Mouse (Mus musculus): ENCODE results near the gene Gcsh. TPM values are rescaled to one million over a fixed set of nuclear protein-coding genes. Genes with fewer than 3 reads are reported as not detected.

The Gcsh gene
- total and polyA plus RNA-seq, 3 experiments, result 9.3 to 50.3 (median 20.2) TPM

DNA sequence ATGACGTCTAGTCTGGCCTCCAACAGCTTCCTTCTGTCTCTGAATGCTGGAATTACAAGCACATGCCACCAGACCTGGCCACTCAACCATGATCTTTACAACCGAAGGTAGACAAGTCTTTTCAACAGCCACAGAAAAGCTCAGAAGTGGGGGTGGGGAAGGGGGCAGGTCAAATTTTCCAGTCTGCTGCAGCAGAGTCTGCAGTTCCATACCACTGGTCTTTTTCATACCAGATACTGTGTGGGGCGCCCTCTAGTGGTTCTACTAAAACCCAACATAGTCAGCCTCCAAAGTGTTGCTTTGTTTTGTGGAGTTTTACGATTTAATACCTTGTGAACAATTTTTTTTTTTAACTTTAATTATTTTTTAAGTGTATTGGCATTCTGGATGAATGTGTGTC, 13.2 kb downstream of the Gcsh start:
- Histone ChIP-seq H3K4me1 (ENCODE audit: insufficient read depth, low read depth, low read length) (peaks cover 21% of the 10 kb centered on the region), H3K27me3 (ENCODE audit: insufficient read depth, low read length) (peaks cover 2% of the 10 kb centered on the region), H3K36me3 (replicated peaks) (peaks cover 35% of the 10 kb centered on the region), H3K4me3 (ENCODE audit: low read depth, low read length) (no peak overlapping the region; the same call in 1 of the 2 replicates), H3K9me3 (replicated peaks) (no peaks in the 10 kb centered on the region)
- DNase-seq (ENCODE audit: low spot score) (peak; percentile 28), ATAC-seq (ENCODE audit: extremely low read depth, insufficient number of reproducible peaks, low FRiP score, poor library complexity, severe bottlenecking) (no peak)
- TF ChIP-seq CTCF (IDR thresholded peaks at IDR 0.05; ENCODE audit: low read depth, low read length), result peak; percentile 58
- no peak for TF ChIP-seq TAL1 (conservative IDR thresholded peaks at IDR 0.05; ENCODE audit: low read depth, low read length)

DNA sequence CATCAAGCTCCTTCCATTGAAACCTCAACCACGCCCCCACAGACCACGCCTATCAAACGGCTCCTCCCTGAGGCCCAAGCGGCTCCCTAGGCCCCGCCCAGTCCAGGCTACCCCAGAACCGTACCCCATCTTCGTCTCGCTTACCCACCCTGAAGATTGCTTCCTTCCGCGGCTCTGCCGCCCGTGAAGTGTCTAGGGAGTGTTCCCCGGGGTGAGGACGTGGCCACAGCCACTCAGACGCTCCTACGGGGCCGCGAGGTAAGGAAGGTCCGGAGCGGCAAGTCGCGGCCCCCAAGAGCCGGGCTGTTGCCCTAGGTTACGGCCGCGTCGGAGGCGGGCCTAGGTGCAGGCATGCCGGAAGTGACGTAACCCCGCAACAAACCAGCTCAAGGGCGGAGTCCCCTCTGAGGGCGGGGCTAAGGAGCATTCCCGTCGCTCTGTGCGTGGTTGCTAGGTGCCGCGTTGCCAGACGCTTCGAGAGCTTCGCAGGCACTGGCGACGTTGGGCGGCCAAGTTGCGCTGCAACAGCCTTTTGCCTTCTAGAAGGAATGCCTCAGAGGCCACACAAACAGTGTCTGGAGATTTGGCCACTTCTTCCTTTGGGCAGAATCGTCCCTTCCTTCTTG, 14.6 kb downstream of the Gcsh start, which contains the start of gene 1700030J22Rik:
1700030J22Rik (minus strand) TSS at position 329 of the 626 bp plus-strand sequence.
- DNase-seq (ENCODE audit: low spot score) (peak; percentile 92), ATAC-seq (ENCODE audit: extremely low read depth, insufficient number of reproducible peaks, low FRiP score, poor library complexity, severe bottlenecking) (peak; percentile 95)
- Histone ChIP-seq H3K36me3 (replicated peaks) (peaks cover 24% of the 10 kb centered on the region), H3K9me3 (replicated peaks) (no peaks in the 10 kb centered on the region), H3K4me1 (ENCODE audit: insufficient read depth, low read depth, low read length) (peaks cover 25% of the 10 kb centered on the region), H3K4me3 (ENCODE audit: low read depth, low read length) (peak within 1 kb of the TSS; percentile 82), H3K27me3 (ENCODE audit: insufficient read depth, low read length) (peaks cover 9% of the 10 kb centered on the region)
- TF ChIP-seq POLR2AphosphoS5 (IDR thresholded peaks at IDR 0.05; ENCODE audit: insufficient replicate concordance, low read depth, low read length), result no peak
- TF ChIP-seq CTCF (IDR thresholded peaks at IDR 0.05; ENCODE audit: low read depth, low read length), result no peak
- TF ChIP-seq GATA1 (IDR thresholded peaks at IDR 0.05; ENCODE audit: borderline replicate concordance, low read length), result no peak
- TF ChIP-seq TAL1 (conservative IDR thresholded peaks at IDR 0.05; ENCODE audit: low read depth, low read length), result no peak
- no peak for TF ChIP-seq GATA2 (IDR thresholded peaks at IDR 0.05; ENCODE audit: borderline replicate concordance, low read depth, low read length)

DNA sequence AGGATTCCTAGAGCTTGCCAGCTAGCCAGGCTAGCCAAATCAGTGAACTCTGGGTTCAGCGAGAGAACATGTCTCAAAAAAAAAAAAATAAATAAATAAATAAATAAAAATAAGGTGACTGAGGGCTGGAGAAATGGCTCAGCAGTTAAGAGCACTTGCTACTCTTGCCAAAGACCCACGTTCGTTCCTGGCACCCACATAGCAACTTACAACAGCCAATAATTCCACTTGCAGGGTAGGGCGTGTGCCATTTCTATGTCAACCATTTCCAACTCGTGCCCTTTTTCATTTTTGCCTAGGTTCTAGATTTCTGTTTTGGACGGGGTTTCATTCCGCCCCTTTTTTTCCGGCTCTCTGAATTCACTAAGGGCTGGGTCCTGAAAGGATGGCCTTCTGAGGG, 15.3 kb downstream of the Gcsh start:
- H3K4me1 ChIP-seq (ENCODE audit: insufficient read depth, low read depth, low read length), result peaks cover 25% of the 10 kb centered on the region
- ATAC-seq (ENCODE audit: extremely low read depth, insufficient number of reproducible peaks, low FRiP score, poor library complexity, severe bottlenecking) (no peak), DNase-seq (ENCODE audit: low spot score) (no peak)
- H3K36me3 ChIP-seq (replicated peaks), result peaks cover 18% of the 10 kb centered on the region
- TF ChIP-seq POLR2AphosphoS5 (IDR thresholded peaks at IDR 0.05; ENCODE audit: insufficient replicate concordance, low read depth, low read length) (no peak), CTCF (IDR thresholded peaks at IDR 0.05; ENCODE audit: low read depth, low read length) (no peak), TAL1 (conservative IDR thresholded peaks at IDR 0.05; ENCODE audit: low read depth, low read length) (no peak), GATA1 (IDR thresholded peaks at IDR 0.05; ENCODE audit: borderline replicate concordance, low read length) (no peak), GATA2 (IDR thresholded peaks at IDR 0.05; ENCODE audit: borderline replicate concordance, low read depth, low read length) (no peak)
- H3K27me3 ChIP-seq (ENCODE audit: insufficient read depth, low read length), result peaks cover 12% of the 10 kb centered on the region
- H3K4me3 ChIP-seq (ENCODE audit: low read depth, low read length), result peak overlapping the region; percentile 82
- H3K9me3 ChIP-seq (replicated peaks), result no peaks in the 10 kb centered on the region

DNA sequence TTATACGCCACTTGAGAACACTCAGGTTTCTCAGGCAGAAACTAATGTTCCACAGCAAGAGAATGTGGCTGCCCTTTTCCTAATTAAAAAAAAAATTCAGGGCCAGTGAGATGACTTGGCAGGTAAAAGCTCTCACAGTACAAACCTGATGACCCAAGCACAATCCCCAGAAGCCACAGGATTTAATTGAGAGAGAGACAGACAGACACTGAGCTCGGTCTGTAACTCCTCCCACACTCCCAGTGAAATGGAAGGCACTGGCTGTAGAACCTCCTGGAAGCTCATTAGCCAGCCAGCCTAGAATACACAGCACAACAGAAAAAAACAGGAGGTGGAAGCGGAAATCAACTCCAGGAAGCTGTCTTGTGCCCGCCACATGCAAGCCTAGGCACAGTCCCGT, 17.7 kb downstream of the Gcsh start:
- no peak for ATAC-seq (ENCODE audit: extremely low read depth, insufficient number of reproducible peaks, low FRiP score, poor library complexity, severe bottlenecking)
- H3K27me3 ChIP-seq (ENCODE audit: insufficient read depth, low read length), result peaks cover 24% of the 10 kb centered on the region

DNA sequence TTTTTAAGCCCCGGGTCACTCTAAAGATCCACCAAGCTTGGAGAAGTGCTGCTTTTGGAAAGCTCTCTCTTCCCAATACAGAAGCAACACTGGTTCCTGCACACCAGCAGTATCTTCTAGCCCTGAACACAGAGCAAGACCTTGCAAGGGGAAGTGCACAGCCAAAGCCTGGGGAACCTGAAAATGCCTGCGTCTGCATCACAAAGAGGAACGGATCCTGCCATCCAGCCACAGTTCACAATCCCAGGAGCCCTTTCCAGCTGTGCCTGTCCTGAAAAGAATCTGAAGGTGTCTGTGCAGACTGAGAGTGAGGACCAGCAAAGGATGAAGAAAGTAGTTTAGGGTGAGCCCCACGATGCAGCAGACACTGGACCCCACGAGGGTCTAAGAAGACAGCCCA, 18.3 kb downstream of the Gcsh start:
- H3K36me3 ChIP-seq (replicated peaks), result no peaks in the 10 kb centered on the region
- no peak overlapping the region for H3K4me3 ChIP-seq (ENCODE audit: low read depth, low read length)
- H3K4me1 ChIP-seq (ENCODE audit: insufficient read depth, low read depth, low read length), result peaks cover 23% of the 10 kb centered on the region
- peaks cover 29% of the 10 kb centered on the region for H3K27me3 ChIP-seq (ENCODE audit: insufficient read depth, low read length)
- TF ChIP-seq POLR2AphosphoS5 (IDR thresholded peaks at IDR 0.05; ENCODE audit: insufficient replicate concordance, low read depth, low read length) (no peak), GATA2 (IDR thresholded peaks at IDR 0.05; ENCODE audit: borderline replicate concordance, low read depth, low read length) (no peak), TAL1 (conservative IDR thresholded peaks at IDR 0.05; ENCODE audit: low read depth, low read length) (no peak), CTCF (IDR thresholded peaks at IDR 0.05; ENCODE audit: low read depth, low read length) (no peak), GATA1 (IDR thresholded peaks at IDR 0.05; ENCODE audit: borderline replicate concordance, low read length) (no peak)
- H3K9me3 ChIP-seq (replicated peaks), result no peaks in the 10 kb centered on the region
- no peak for ATAC-seq (ENCODE audit: extremely low read depth, insufficient number of reproducible peaks, low FRiP score, poor library complexity, severe bottlenecking)
- DNase-seq (ENCODE audit: low spot score), result no peak

More for the DNA sequence above, 17.7 kb downstream of the Gcsh start:
- TF ChIP-seq TAL1 (conservative IDR thresholded peaks at IDR 0.05; ENCODE audit: low read depth, low read length), result no peak
- Histone ChIP-seq H3K36me3 (replicated peaks) (peaks cover under 1% of the 10 kb centered on the region), H3K4me1 (ENCODE audit: insufficient read depth, low read depth, low read length) (peaks cover 25% of the 10 kb centered on the region), H3K4me3 (ENCODE audit: low read depth, low read length) (no peak overlapping the region), H3K9me3 (replicated peaks) (no peaks in the 10 kb centered on the region)
- no peak for DNase-seq (ENCODE audit: low spot score)

DNA sequence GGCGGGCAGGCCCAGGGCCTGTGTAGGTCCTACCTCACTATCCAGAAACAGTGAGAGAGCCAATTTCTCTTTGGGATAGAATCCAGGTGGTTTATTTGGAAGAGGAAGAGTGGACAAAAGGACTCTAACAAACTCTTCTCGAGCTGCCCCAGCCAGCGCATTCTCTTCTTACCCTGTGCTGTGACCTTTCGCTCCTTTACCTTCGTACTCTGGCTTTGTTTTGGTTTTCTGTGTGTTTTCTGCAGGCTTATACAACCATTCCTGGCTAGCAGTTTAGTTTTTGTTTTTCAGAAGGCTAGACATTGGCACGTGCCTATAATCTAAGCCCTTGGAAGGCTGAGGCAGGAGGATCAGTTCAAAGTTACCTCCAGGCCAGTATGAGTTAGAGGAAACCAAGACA, 23.8 kb downstream of the Gcsh start:
- TF ChIP-seq CTCF (IDR thresholded peaks at IDR 0.05; ENCODE audit: low read depth, low read length) (no peak), TAL1 (conservative IDR thresholded peaks at IDR 0.05; ENCODE audit: low read depth, low read length) (no peak), POLR2AphosphoS5 (IDR thresholded peaks at IDR 0.05; ENCODE audit: insufficient replicate concordance, low read depth, low read length) (no peak), GATA1 (IDR thresholded peaks at IDR 0.05; ENCODE audit: borderline replicate concordance, low read length) (no peak), GATA2 (IDR thresholded peaks at IDR 0.05; ENCODE audit: borderline replicate concordance, low read depth, low read length) (no peak)
- Histone ChIP-seq H3K9me3 (replicated peaks) (no peaks in the 10 kb centered on the region), H3K36me3 (replicated peaks) (no peaks in the 10 kb centered on the region), H3K4me3 (ENCODE audit: low read depth, low read length) (no peak overlapping the region), H3K27me3 (ENCODE audit: insufficient read depth, low read length) (peaks cover 25% of the 10 kb centered on the region), H3K4me1 (ENCODE audit: insufficient read depth, low read depth, low read length) (0 out of 2 replicates have a peak, but pooled peaks cover 4% of the 10 kb centered on the region)
- no peak for ATAC-seq (ENCODE audit: extremely low read depth, insufficient number of reproducible peaks, low FRiP score, poor library complexity, severe bottlenecking)
- DNase-seq (ENCODE audit: low spot score), result no peak
